Mouse (Mus musculus): Measurements from ENCODE around the gene Tsacc.

DNA sequence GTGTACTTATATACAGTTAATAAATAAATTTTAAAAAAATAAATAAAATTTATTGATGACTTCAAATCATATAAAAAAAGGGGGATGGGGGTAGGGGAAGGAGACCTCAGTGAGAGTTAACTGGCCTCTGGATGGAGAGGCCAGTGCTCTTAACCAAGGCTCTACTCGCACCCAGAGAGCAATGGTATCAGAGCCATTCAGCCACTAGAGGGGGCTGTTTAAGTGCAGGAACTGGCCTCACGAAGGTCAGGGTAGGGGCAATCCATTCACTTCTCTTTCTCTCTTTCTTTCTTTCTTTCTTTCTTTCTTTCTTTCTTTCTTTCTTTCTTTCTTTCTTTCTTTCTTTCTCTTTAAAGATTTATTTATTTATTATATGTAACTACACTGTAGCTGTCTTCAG lies 34.5 kb upstream of the Tsacc start:
- peak; percentile 74 for TF ChIP-seq CTCF (IDR thresholded peaks at IDR 0.05; ENCODE audit: low read depth)
- no peak for TF ChIP-seq EP300 (optimal IDR thresholded peaks at IDR 0.05)

Measured in stomach, postnatal 0 days (tissue).